Mouse (Mus musculus) cortical plate, adult 2 months (tissue): ENCODE data around the gene Cep128.

ENCODE experiments used
- CTCF ChIP-seq: fragments of 200-500 bp; IDR thresholded peaks from 2 replicates; pipeline ENCODE4 v1.5.1; 2011; ENCODE audit warnings: mild to moderate bottlenecking, control low read depth, low read length; ENCODE audit not compliant: insufficient read depth; ENCODE audit errors: extremely low read depth
- POLR2A ChIP-seq: fragments of 200-500 bp; IDR thresholded peaks from 2 replicates; pipeline ENCODE4 v1.6.1; 2011; ENCODE audit warnings: mild to moderate bottlenecking, low read length, control low read depth; ENCODE audit not compliant: insufficient read depth; ENCODE audit errors: extremely low read depth

GRCm38 (mm10) chr12:91298700-91299099 lies 85.5 kb downstream of the Cep128 start:
- no peak for TF ChIP-seq CTCF
- no peak for TF ChIP-seq POLR2A
